Comparison of ENCODE assay signal across 16 mouse cellular contexts in genomic region chr5:114188900-114189464, GRCm38 (mm10). TPM values are rescaled to one million over a fixed set of nuclear protein-coding genes. Genes with fewer than 3 reads are reported as not detected.
DNase-seq lines count a peak whose midpoint lies in the region; ATAC-seq and TF ChIP-seq lines count a peak whose summit lies in the region.
"Had no signal": no experiment of that assay in that cellular context is flagged by ENCODE, and none has a peak within 500 bp of the region (broad histone marks: within the 10 kb centered on the region; RNA-seq: fewer than 3 reads in every experiment).

No protein-coding gene starts in this region.

- no peaks in the 10 kb centered on the region for H3K79me2 ChIP-seq in liver, adult 2 months (ENCODE audit: control insufficient read depth, insufficient read depth, low read length)

- peak; percentile 57 for TF ChIP-seq CTCF in gastrocnemius, adult 2 months (IDR thresholded peaks at IDR 0.05)
- TF ChIP-seq CTCF in liver, adult 2 months (IDR thresholded peaks at IDR 0.05; ENCODE audit: low read depth, low read length) = peak; percentile 50
- TF ChIP-seq CTCF in E14TG2a.4 (conservative IDR thresholded peaks at IDR 0.05; ENCODE audit: low read length) = peak; percentile 90
- no peak for TF ChIP-seq CTCF in brain, embryonic 14.5 days (IDR thresholded peaks at IDR 0.05; ENCODE audit: borderline replicate concordance, extremely low read depth, insufficient read depth, insufficient read length)

- H3K4me1 ChIP-seq in liver, adult 2 months (ENCODE audit: control insufficient read depth, insufficient read depth, low read length) = no peaks in the 10 kb centered on the region
- no peaks in the 10 kb centered on the region for H3K4me1 ChIP-seq in liver, embryonic 11.5 days (replicated peaks; ENCODE audit: control insufficient read depth, insufficient read depth, low read length)
- peaks cover 42% of the 10 kb centered on the region for H3K4me1 ChIP-seq in E14TG2a.4 (replicated peaks; ENCODE audit: low read depth, low read length)
- H3K4me1 ChIP-seq: hindbrain, embryonic 12.5 days; midbrain, embryonic 10.5 days; neural tube, embryonic 12.5 days had no signal

- intact Hi-C loops in gastrocnemius, adult 2 months (cut with DNase I) = no loop called here

- 76% methylated on average over 12 of the region's 12 CpGs for WGBS in liver, adult 2 months
- 68% methylated on average over 12 of the region's 12 CpGs for WGBS in liver, embryonic 11.5 days

- H3K27me3 ChIP-seq in liver, adult 2 months (ENCODE audit: control insufficient read depth, insufficient read depth, low read length) = no peaks in the 10 kb centered on the region
- H3K27me3 ChIP-seq in liver, embryonic 11.5 days (replicated peaks; ENCODE audit: control insufficient read depth, insufficient read depth, low read length) = no peaks in the 10 kb centered on the region; the same call in 1 of the 2 replicates
- H3K27me3 ChIP-seq in E14TG2a.4 (ENCODE audit: insufficient read depth, low read length) = no peaks in the 10 kb centered on the region
- H3K27me3 ChIP-seq: heart, embryonic 12.5 days; hindbrain, embryonic 12.5 days; neural tube, embryonic 12.5 days had no signal

- no peak overlapping the region for H3K9ac ChIP-seq in liver, adult 2 months (ENCODE audit: low read depth, low read length)
- no peak overlapping the region for H3K9ac ChIP-seq in liver, embryonic 11.5 days (ENCODE audit: low read depth, low read length)
- H3K9ac ChIP-seq: heart, embryonic 12.5 days; hindbrain, embryonic 12.5 days; neural tube, embryonic 12.5 days had no signal

- no peaks in the 10 kb centered on the region for H3K9me3 ChIP-seq in liver, embryonic 11.5 days (ENCODE audit: control insufficient read depth, low read length)
- H3K9me3 ChIP-seq in E14TG2a.4 (ENCODE audit: low read length) = no peaks in the 10 kb centered on the region
- H3K9me3 ChIP-seq: heart, embryonic 12.5 days; hindbrain, embryonic 12.5 days; midbrain, embryonic 10.5 days; neural tube, embryonic 12.5 days had no signal

- no peak for TF ChIP-seq POLR2A in liver, adult 2 months (IDR thresholded peaks at IDR 0.05; ENCODE audit: extremely low read depth, insufficient read depth, low read length)
- TF ChIP-seq POLR2A in brain, embryonic 14.5 days (IDR thresholded peaks at IDR 0.05; ENCODE audit: borderline replicate concordance, extremely low read depth, insufficient read depth, insufficient read length, poor library complexity, severe bottlenecking) = no peak

- no peak overlapping the region for H3K4me3 ChIP-seq in gastrocnemius, adult 2 months
- H3K4me3 ChIP-seq in liver, adult 2 months (ENCODE audit: insufficient read depth, low read depth, low read length) = no peak overlapping the region
- H3K4me3 ChIP-seq in liver, embryonic 11.5 days (ENCODE audit: low read depth, low read length) = no peak overlapping the region
- no peak overlapping the region for H3K4me3 ChIP-seq in E14TG2a.4 (replicated peaks; ENCODE audit: low read length)
- H3K4me3 ChIP-seq: erythroblast, embryonic 14.5 days; heart, embryonic 12.5 days; hindbrain, embryonic 12.5 days; midbrain, embryonic 10.5 days; neural tube, embryonic 12.5 days had no signal

- ATAC-seq in liver, embryonic 11.5 days (replicated peaks; ENCODE audit: low FRiP score) = no peak

- no peak for DNase-seq in gastrocnemius, adult 2 months
- no peak for DNase-seq in gastrocnemius, postnatal 10 days
- DNase-seq in liver, adult 2 months (ENCODE audit: extremely low read depth, low read depth, low spot score) = no peak
- DNase-seq in liver, embryonic 11.5 days (ENCODE audit: low spot score) = no peak
- peak; percentile 20 for DNase-seq in brain, embryonic 14.5 days (ENCODE audit: low read depth)
- no peak for DNase-seq in layer of hippocampus, adult 9-10 months (ENCODE audit: low spot score)
- no peak for DNase-seq in urinary bladder, postnatal 25 days (ENCODE audit: low spot score)
- DNase-seq: embryo, embryonic 11 days; lung, adult 18-20 months; retina, postnatal 1 day had no signal

- peaks cover 47% of the 10 kb centered on the region for H3K36me3 ChIP-seq in liver, adult 2 months (ENCODE audit: control insufficient read depth, insufficient read depth, low read length)
- no peaks in the 10 kb centered on the region for H3K36me3 ChIP-seq in liver, embryonic 11.5 days (ENCODE audit: control insufficient read depth, insufficient read depth, low read length)
- H3K36me3 ChIP-seq in E14TG2a.4 (ENCODE audit: insufficient read depth, low read length) = peaks cover 15% of the 10 kb centered on the region
- H3K36me3 ChIP-seq: hindbrain, embryonic 12.5 days; midbrain, embryonic 10.5 days; neural tube, embryonic 12.5 days had no signal

- H3K27ac ChIP-seq in gastrocnemius, adult 2 months = no peak overlapping the region
- no peak overlapping the region for H3K27ac ChIP-seq in liver, adult 2 months (replicated peaks; ENCODE audit: insufficient read depth, low read depth, low read length)
- no peak overlapping the region for H3K27ac ChIP-seq in liver, embryonic 11.5 days (ENCODE audit: low read depth, low read length)
- H3K27ac ChIP-seq: hindbrain, embryonic 12.5 days; midbrain, embryonic 10.5 days; neural tube, embryonic 12.5 days had no signal

- H3K4me2 ChIP-seq in liver, embryonic 11.5 days = no peak overlapping the region
- H3K4me2 ChIP-seq: heart, embryonic 12.5 days; hindbrain, embryonic 12.5 days; neural tube, embryonic 12.5 days had no signal

RNA-seq across cellular contexts. Expression of gene Acacb, which starts 42.6 kb away (rescaled TPM):
- 100 to 1,000 TPM; 177 to 191 TPM for total RNA-seq in gastrocnemius, adult 2 months (2021)
- 10 to 100 TPM; 66.3 to 71.7 TPM for total RNA-seq in gastrocnemius, postnatal 10 days (2021)
- total RNA-seq in liver, adult 2 months (2014; rRNA removed) = 26.8 and 39.4 TPM in 2 replicates
- 27.9 and 45.8 TPM in 2 replicates for polyA plus RNA-seq in liver, adult 2 months (2012; rRNA removed)
- polyA plus RNA-seq in liver, embryonic 11.5 days (2014; fragmentation: Nextera tagmentation; extraction: Ambion mirVana) = 0.86 and 1.2 TPM in 2 replicates
- polyA plus RNA-seq in brain, embryonic 14.5 days (2012; rRNA removed) = 2.4 and 5.3 TPM in 2 replicates

RNA-seq across cellular contexts. Expression of gene Ung, which starts 58.8 kb away (rescaled TPM):
- 10 to 100 TPM in 1 of 2 experiments, 1 to 10 TPM in 1; 9.2 to 10.5 TPM for total RNA-seq in gastrocnemius, adult 2 months (2021)
- total RNA-seq in gastrocnemius, postnatal 10 days (2021) = 1 to 10 TPM; 5.8 to 6.8 TPM
- 2.4 and 4.6 TPM in 2 replicates for total RNA-seq in liver, adult 2 months (2014; rRNA removed)
- 5.0 and 5.3 TPM in 2 replicates for polyA plus RNA-seq in liver, adult 2 months (2012; rRNA removed)
- polyA plus RNA-seq in liver, embryonic 11.5 days (2014; fragmentation: Nextera tagmentation; extraction: Ambion mirVana) = 41.8 and 47.1 TPM in 2 replicates
- 8.8 and 16.4 TPM in 2 replicates for polyA plus RNA-seq in brain, embryonic 14.5 days (2012; rRNA removed)
